8 mouse cellular contexts compared by ENCODE assay signal in genomic region chr14:59200711-59201603, GRCm38 (mm10). TPM values are rescaled to one million over a fixed set of nuclear protein-coding genes. Genes with fewer than 3 reads are reported as not detected.
DNase-seq lines count a peak whose midpoint lies in the region; ATAC-seq and TF ChIP-seq lines count a peak whose summit lies in the region.

Gene Rcbtb1, plus strand, starts transcription at chr14:59201209.

- no peak for TF ChIP-seq POLR2A in bone marrow macrophage, adult 2 months (IDR thresholded peaks at IDR 0.05; ENCODE audit: borderline replicate concordance, low read depth, low read length)
- peak; percentile 60 for TF ChIP-seq POLR2A in embryonic fibroblast, embryonic 13.5 days (IDR thresholded peaks at IDR 0.05; ENCODE audit: low read depth, low read length)

- DNase-seq in A20 (ENCODE audit: low read depth, low spot score): peak; percentile 97
- DNase-seq in heart, adult 9 months (ENCODE audit: low spot score in 2 of 2): peak; percentile 94 to 96
- peak; percentile 66 to 82 for DNase-seq in monocyte, adult 2 months (ENCODE audit: low read depth in 1 of 2, low spot score in 2 of 2)
- DNase-seq in spleen, postnatal 36 days (ENCODE audit: low spot score in 2 of 2): peak; percentile 92 to 93

- under 1% methylated on average over 60 of the region's 96 CpGs for WGBS in kidney, embryonic 14.5 days
- under 1% methylated on average over 79 of the region's 96 CpGs for WGBS in limb, embryonic 15.5 days

- peak within 1 kb of the TSS; percentile 98 for H3K9ac ChIP-seq in kidney, embryonic 14.5 days (ENCODE audit: low read depth, low read length)
- H3K9ac ChIP-seq in limb, embryonic 15.5 days: peak within 1 kb of the TSS; percentile 96

- no peaks in the 10 kb centered on the region for H3K27me3 ChIP-seq in kidney, embryonic 14.5 days (ENCODE audit: control insufficient read depth, insufficient read depth, low read length)
- H3K27me3 ChIP-seq in limb, embryonic 15.5 days: no peaks in the 10 kb centered on the region

- H3K4me2 ChIP-seq in kidney, embryonic 14.5 days (replicated peaks; ENCODE audit: low read depth, low read length): peak within 1 kb of the TSS; percentile 75
- H3K4me2 ChIP-seq in limb, embryonic 15.5 days: peak within 1 kb of the TSS; percentile 87

- peak within 1 kb of the TSS; percentile 80 for H3K27ac ChIP-seq in bone marrow macrophage, adult 2 months (ENCODE audit: insufficient read depth, low read depth, low read length)
- H3K27ac ChIP-seq in embryonic fibroblast, embryonic 13.5 days (ENCODE audit: insufficient read depth, low read length): peak within 1 kb of the TSS; percentile 77
- H3K27ac ChIP-seq in kidney, embryonic 14.5 days (ENCODE audit: low read depth, low read length): peak within 1 kb of the TSS; percentile 98
- H3K27ac ChIP-seq in limb, embryonic 15.5 days: peak within 1 kb of the TSS; percentile 95

- peak; percentile 98 for ATAC-seq in kidney, embryonic 14.5 days (ENCODE audit: low FRiP score, low TSS enrichment)
- ATAC-seq in limb, embryonic 15.5 days (ENCODE audit: insufficient number of reproducible peaks, low FRiP score, low TSS enrichment, low read depth): peak; percentile 94

- H3K9me3 ChIP-seq in kidney, embryonic 14.5 days (ENCODE audit: control insufficient read depth, low read length): peaks cover 3% of the 10 kb centered on the region; the same call in 1 of the 2 replicates
- no peaks in the 10 kb centered on the region for H3K9me3 ChIP-seq in limb, embryonic 15.5 days

- no peaks in the 10 kb centered on the region for H3K36me3 ChIP-seq in kidney, embryonic 14.5 days (ENCODE audit: control insufficient read depth, insufficient read depth, low read length)
- no peaks in the 10 kb centered on the region for H3K36me3 ChIP-seq in limb, embryonic 15.5 days

- 0 out of 2 replicates have a peak, but pooled peaks have one; percentile 7 for TF ChIP-seq CTCF in bone marrow macrophage, adult 2 months (IDR thresholded peaks at IDR 0.05; ENCODE audit: low read depth, low read length)
- no peak for TF ChIP-seq CTCF in embryonic fibroblast, embryonic 13.5 days (IDR thresholded peaks at IDR 0.05; ENCODE audit: borderline replicate concordance, insufficient read depth, low read length)

- peaks cover 15% of the 10 kb centered on the region for H3K4me1 ChIP-seq in bone marrow macrophage, adult 2 months (ENCODE audit: control insufficient read depth, insufficient read depth, low read length)
- peaks cover 2% of the 10 kb centered on the region for H3K4me1 ChIP-seq in embryonic fibroblast, embryonic 13.5 days (ENCODE audit: control insufficient read depth, insufficient read depth, low read length)
- peaks cover 23% of the 10 kb centered on the region for H3K4me1 ChIP-seq in kidney, embryonic 14.5 days (ENCODE audit: control insufficient read depth, insufficient read depth, low read length)
- peaks cover 23% of the 10 kb centered on the region for H3K4me1 ChIP-seq in limb, embryonic 15.5 days

- peak within 1 kb of the TSS; percentile 95 for H3K4me3 ChIP-seq in bone marrow macrophage, adult 2 months (ENCODE audit: insufficient read depth, low read length)
- peak within 1 kb of the TSS; percentile 94 for H3K4me3 ChIP-seq in embryonic fibroblast, embryonic 13.5 days (ENCODE audit: insufficient read depth, low read length)
- peak within 1 kb of the TSS; percentile 88 for H3K4me3 ChIP-seq in kidney, embryonic 14.5 days (ENCODE audit: low read length)
- H3K4me3 ChIP-seq in limb, embryonic 15.5 days: peak within 1 kb of the TSS; percentile 94

RNA-seq across cellular contexts. Expression of gene Rcbtb1, which starts in this region (rescaled TPM):
- 16.4 and 16.7 TPM in 2 replicates for polyA plus RNA-seq in bone marrow macrophage, adult 2 months (2012; ENCODE audit: insufficient read depth, insufficient read length, missing spikeins)
- 46.9 and 50.2 TPM in 2 replicates for polyA plus RNA-seq in embryonic fibroblast, embryonic 13.5 days (2011; ENCODE audit: insufficient read length, low read depth, missing spikeins)
- polyA plus RNA-seq in kidney, embryonic 14.5 days (2014; fragmentation: Nextera tagmentation; extraction: Ambion mirVana): 55.5 and 93.0 TPM in 2 replicates
- polyA plus RNA-seq in limb, embryonic 15.5 days (2015; fragmentation: Nextera tagmentation; extraction: Ambion mirVana): 40.4 and 42.6 TPM in 2 replicates

Comparison
In these comparisons a context has a peak if more than half of its experiments do, and no peak if none do; other contexts are left out.
1. Peak in every context shown above with its lines: DNase-seq, ATAC-seq, H3K4me3 ChIP-seq and H3K27ac ChIP-seq.